Mouse (Mus musculus) heart, embryonic 12.5 days (tissue): ENCODE results near the gene Kcng3. TPM values are rescaled to one million over a fixed set of nuclear protein-coding genes. Genes with fewer than 3 reads are reported as not detected.

Experiments
- ATAC-seq: fragments of 200-750 bp; cut with Nextera tagmentation; 2 replicates; pipeline ENCODE4 v1.8.0; 2017; ENCODE audit warnings: moderate TSS enrichment, moderate library complexity; ENCODE audit not compliant: insufficient number of reproducible peaks, low FRiP score
- H3K27ac ChIP-seq: fragments of 300-500 bp; sonication (generic); 2 replicates; pipeline ENCODE4 v1.5.1; 2016; ENCODE audit warnings: mild to moderate bottlenecking, moderate library complexity; ENCODE audit not compliant: poor library complexity, severe bottlenecking
- H3K27me3 ChIP-seq: fragments of 300-500 bp; sonication (generic); replicated peaks from 2 replicates; pipeline ENCODE4 v1.6.1; 2016; ENCODE audit warnings: mild to moderate bottlenecking, moderate library complexity
- H3K36me3 ChIP-seq: fragments of 300-500 bp; sonication (generic); 2 replicates; pipeline ENCODE4 v1.6.1; 2016; ENCODE audit warnings: mild to moderate bottlenecking, moderate library complexity
- H3K4me1 ChIP-seq: fragments of 300-500 bp; sonication (generic); replicated peaks from 2 replicates; pipeline ENCODE4 v1.6.1; 2016; ENCODE audit warnings: mild to moderate bottlenecking
- H3K4me2 ChIP-seq: fragments of 300-500 bp; sonication (generic); 2 replicates; pipeline ENCODE4 v1.6.1; 2016; ENCODE audit warnings: mild to moderate bottlenecking, moderate library complexity
- H3K4me3 ChIP-seq: fragments of 300-500 bp; sonication (generic); 2 replicates; pipeline ENCODE4 v1.5.1; 2016; ENCODE audit warnings: mild to moderate bottlenecking
- H3K9ac ChIP-seq: fragments of 300-500 bp; sonication (generic); 2 replicates; pipeline ENCODE4 v1.6.1; 2016; ENCODE audit warnings: mild to moderate bottlenecking, moderate library complexity
- H3K9me3 ChIP-seq: fragments of 300-500 bp; sonication (generic); replicated peaks from 2 replicates; pipeline ENCODE4 v1.6.1; 2016; ENCODE audit warnings: mild to moderate bottlenecking, moderate library complexity
- WGBS: fragments of 180-500 bp; shearing (Covaris S2); methylation state at CpG from one replicate; pipeline ENCODE4 v1.1.7; 2016; 5-methylcytosine and 5-hydroxymethylcytosine counted together
- polyA plus RNA-seq: library from polyadenylated mRNA; unstranded; fragments of >200 nt; fragmentation: Nextera tagmentation; extraction: Ambion mirVana; gene quantifications from 2 replicates; pipeline ENCODE4 v1.2.1, GENCODE M21; 2016

Gene Kcng3
- polyA plus RNA-seq, 1 experiment from 2014 or later = not detected

DNA sequence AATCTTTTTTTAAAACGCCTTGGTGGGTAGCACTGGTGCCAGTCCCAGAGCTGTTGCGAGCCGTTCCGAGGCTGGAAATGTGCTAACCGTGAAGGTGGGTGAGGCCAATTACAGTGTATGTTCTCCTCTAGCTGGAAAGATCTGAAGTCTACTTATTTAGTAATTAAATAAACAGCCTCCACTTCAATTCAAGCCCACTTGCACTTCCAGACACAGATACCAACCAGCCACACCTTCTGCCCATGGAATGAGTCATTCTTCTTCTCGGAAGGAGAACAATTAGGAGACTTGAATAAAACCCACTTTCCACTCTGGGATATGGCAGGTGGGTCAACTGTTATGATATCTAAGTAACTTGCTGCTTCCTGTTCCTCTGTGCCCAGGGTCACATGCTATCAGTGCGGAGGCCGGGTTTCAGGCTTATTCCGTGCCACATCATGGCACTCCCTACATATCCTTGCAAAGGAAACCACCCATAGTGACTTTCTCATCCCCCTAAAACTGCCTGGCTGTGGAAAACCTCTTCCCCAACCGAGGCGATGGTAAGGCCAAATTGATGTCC, 54.8 kb downstream of the Kcng3 start:
- Histone ChIP-seq H3K4me2 (no peak overlapping the region), H3K4me1 (0 out of 2 replicates have a peak, but pooled peaks cover 2% of the 10 kb centered on the region), H3K27me3 (no peaks in the 10 kb centered on the region), H3K27ac (no peak overlapping the region), H3K4me3 (no peak overlapping the region), H3K36me3 (no peaks in the 10 kb centered on the region), H3K9ac (no peak overlapping the region), H3K9me3 (no peaks in the 10 kb centered on the region)
- ATAC-seq = no peak
- WGBS = 79% methylated on average over 11 of the region's 11 CpGs

DNA sequence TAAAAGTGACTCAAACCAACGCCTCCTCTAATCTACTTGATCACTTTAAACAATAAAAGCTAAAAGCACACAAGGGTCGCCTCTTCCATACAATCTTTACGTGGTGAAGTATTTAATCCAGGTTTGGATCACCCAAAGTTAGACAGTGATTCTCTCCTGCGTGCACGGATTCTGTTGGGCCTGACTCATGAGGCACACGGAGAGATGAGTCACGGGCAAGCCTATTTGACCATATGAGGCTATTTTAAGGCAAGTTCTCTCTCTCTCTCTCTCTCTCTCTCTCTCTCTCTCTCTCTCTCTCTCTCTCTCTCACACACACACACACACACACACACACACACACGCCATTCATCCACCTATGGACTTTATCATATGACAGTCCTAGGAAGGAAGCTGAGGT, 57.1 kb downstream of the Kcng3 start:
- H3K4me3 ChIP-seq = no peak overlapping the region
- H3K36me3 ChIP-seq = no peaks in the 10 kb centered on the region
- 0 out of 2 replicates have a peak, but pooled peaks cover 2% of the 10 kb centered on the region for H3K4me1 ChIP-seq
- no peaks in the 10 kb centered on the region for H3K9me3 ChIP-seq
- H3K4me2 ChIP-seq = no peak overlapping the region
- H3K27ac ChIP-seq = no peak overlapping the region
- no peak for ATAC-seq
- 82% methylated on average over 8 of the region's 8 CpGs for WGBS
- no peaks in the 10 kb centered on the region for H3K27me3 ChIP-seq
- H3K9ac ChIP-seq = no peak overlapping the region

DNA sequence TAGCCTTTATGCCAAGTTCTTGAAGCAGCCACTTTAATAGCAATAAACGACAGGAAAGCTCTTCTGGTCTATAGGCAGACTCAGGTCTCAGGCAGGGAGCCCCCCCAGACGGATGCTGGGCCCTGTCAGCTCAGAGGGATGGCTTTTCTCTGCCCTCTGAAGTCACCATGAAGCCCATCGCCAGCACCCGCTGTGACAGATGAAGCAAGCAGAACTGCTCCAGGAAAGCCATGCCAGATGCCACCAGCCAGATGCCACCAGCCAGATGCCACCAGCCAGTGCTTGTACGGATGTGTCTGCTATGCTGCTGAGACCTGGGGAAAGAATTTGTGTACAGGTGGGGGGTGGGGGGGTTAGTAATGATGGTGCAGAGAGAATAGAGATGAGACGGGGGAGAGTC, 58.6 kb downstream of the Kcng3 start:
- no peaks in the 10 kb centered on the region for H3K27me3 ChIP-seq
- H3K36me3 ChIP-seq = no peaks in the 10 kb centered on the region
- no peak for ATAC-seq
- H3K27ac ChIP-seq = no peak overlapping the region
- H3K4me3 ChIP-seq = no peak overlapping the region
- H3K4me2 ChIP-seq = no peak overlapping the region
- H3K9ac ChIP-seq = no peak overlapping the region
- H3K4me1 ChIP-seq = 0 out of 2 replicates have a peak, but pooled peaks cover 2% of the 10 kb centered on the region
- WGBS = 59% methylated on average over 6 of the region's 6 CpGs
- no peaks in the 10 kb centered on the region for H3K9me3 ChIP-seq

DNA sequence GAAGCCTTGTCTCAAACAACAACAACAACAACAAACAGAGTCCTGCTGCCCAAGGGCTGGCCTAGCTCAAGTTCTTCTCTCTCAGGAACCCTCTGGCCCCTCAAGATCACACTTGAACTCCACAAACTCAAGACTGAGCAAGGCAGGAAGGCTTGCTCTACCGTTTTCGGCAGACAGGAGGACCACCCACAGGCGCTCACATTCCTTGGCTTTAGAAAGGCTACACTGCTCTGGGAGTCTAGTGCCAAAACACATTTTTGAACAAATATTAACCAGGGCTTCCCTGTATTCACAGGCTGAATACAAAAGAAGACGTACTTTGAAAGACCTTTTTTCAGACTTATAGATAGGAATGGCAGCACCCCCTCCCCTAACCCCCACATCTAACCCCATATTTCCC, 59.3 kb downstream of the Kcng3 start:
- Histone ChIP-seq H3K4me3 (no peak overlapping the region), H3K9ac (no peak overlapping the region), H3K4me1 (0 out of 2 replicates have a peak, but pooled peaks cover 2% of the 10 kb centered on the region), H3K27me3 (no peaks in the 10 kb centered on the region), H3K4me2 (no peak overlapping the region), H3K36me3 (no peaks in the 10 kb centered on the region), H3K9me3 (no peaks in the 10 kb centered on the region), H3K27ac (no peak overlapping the region)
- 55% methylated on average over 4 of the region's 4 CpGs for WGBS
- ATAC-seq = no peak

DNA sequence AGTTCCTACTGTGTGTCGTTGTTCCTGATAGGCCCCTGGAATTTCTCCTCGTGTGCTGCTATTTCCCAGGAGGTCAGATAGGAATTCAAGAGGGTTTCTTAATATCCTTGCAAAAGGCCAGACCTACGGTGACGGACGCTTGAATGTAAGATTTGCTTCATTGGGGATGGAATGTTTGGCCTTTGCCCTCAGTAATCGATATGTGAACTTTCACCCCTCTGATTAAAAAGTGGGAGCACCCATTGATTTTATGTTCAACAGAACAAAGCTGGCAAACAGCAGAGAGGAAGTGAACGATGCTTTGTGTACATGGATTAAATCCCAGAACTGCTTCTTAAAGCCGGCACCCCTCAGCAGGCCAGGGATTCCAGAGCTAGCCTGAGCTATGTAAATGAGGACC, 64.3 kb downstream of the Kcng3 start:
- no peaks in the 10 kb centered on the region for H3K27me3 ChIP-seq
- no peaks in the 10 kb centered on the region for H3K9me3 ChIP-seq
- peaks cover 11% of the 10 kb centered on the region; the same call in 1 of the 2 replicates for H3K4me1 ChIP-seq
- 56% methylated on average over 8 of the region's 8 CpGs for WGBS
- H3K4me3 ChIP-seq = no peak overlapping the region
- no peak overlapping the region for H3K27ac ChIP-seq
- no peaks in the 10 kb centered on the region for H3K36me3 ChIP-seq
- no peak overlapping the region for H3K9ac ChIP-seq
- ATAC-seq = no peak
- H3K4me2 ChIP-seq = no peak overlapping the region

DNA sequence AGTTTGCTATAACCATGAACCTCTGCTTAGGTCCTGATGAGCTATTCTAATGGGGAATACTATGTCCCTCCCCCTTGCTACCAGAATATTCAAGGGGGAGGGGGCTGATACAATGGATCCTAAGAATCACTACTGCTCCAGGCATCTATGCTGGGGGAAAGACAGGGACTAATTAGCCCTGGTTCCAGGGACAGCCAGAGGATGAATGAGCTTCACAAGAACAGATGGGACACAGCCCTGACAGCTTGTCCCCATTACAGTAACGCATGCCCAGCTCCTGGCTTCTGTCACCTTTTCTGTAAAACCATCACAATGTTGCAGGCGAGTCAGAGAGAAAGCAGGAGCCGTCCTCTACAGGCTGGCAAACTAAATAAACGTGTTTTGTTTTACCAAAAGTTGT, 66.2 kb downstream of the Kcng3 start:
- no peaks in the 10 kb centered on the region for H3K9me3 ChIP-seq
- H3K9ac ChIP-seq = no peak overlapping the region
- no peaks in the 10 kb centered on the region for H3K36me3 ChIP-seq
- H3K4me3 ChIP-seq = no peak overlapping the region
- 50% methylated on average over 4 of the region's 4 CpGs for WGBS
- H3K27ac ChIP-seq = no peak overlapping the region
- no peaks in the 10 kb centered on the region for H3K27me3 ChIP-seq
- H3K4me1 ChIP-seq = peaks cover 11% of the 10 kb centered on the region; the same call in 1 of the 2 replicates
- H3K4me2 ChIP-seq = no peak overlapping the region
- no peak for ATAC-seq

DNA sequence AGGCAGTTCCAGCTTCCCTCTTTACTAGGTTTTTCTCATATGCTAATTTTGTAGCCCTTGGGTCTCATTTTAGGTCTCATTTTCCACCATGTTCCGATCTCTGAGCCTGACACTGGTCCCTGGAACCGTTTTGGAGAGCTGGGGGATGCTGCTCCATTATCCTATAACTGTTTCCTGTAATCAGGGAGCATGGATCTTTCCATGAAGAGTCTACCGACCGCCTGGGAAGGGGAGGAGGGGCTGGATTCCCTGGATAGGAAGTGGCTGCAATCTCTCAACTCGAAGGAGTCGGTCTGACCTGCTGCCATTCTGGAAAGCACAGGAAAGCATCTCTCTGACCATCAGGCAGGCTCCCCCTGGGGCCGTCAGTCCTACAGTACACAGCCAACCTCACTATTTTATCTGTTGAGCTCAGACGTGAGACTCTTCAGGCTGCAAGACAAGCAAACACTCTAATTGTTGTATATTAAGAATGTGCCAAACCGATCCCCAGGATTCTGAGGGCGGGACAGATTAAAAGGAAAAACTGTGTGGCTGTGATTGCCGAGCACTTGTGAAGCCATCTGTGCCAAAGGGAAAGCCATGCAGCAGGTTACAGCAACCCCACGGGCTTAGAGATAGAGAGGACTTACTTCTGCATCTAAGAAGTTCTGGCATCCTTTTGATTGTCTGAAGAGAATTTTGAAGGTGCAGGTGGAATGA, 67.4 kb downstream of the Kcng3 start:
- H3K27me3 ChIP-seq = no peaks in the 10 kb centered on the region
- H3K4me1 ChIP-seq = peaks cover 11% of the 10 kb centered on the region; the same call in 1 of the 2 replicates
- peak; percentile 60 for ATAC-seq
- H3K9ac ChIP-seq = no peak overlapping the region
- H3K4me3 ChIP-seq = no peak overlapping the region
- peak overlapping the region; percentile 48; the same call in 1 of the 2 replicates for H3K27ac ChIP-seq
- no peaks in the 10 kb centered on the region for H3K36me3 ChIP-seq
- peak overlapping the region; percentile 49 for H3K4me2 ChIP-seq
- 37% methylated on average over 12 of the region's 12 CpGs for WGBS
- no peaks in the 10 kb centered on the region for H3K9me3 ChIP-seq

DNA sequence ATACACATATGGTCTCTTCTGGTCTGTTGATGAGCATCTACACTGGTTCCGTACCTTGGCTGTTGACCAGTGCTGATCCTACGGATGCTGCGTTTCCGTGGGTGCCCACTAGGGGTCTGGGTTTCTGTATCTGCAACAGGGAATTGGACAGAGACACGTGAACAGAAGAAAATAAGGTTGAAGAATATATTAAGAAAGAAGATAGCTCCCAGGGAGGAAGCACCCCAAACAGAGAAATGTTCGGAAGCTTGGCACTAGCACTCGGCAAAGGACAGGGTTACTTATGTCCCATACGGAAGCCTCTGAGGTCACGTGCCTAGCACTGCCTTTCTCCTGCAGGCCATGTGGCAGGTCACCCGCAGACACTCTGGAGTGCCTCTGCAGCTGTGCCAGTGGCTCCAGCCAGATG, 68.0 kb downstream of the Kcng3 start:
- Histone ChIP-seq H3K27ac (peak overlapping the region; percentile 48; the same call in 1 of the 2 replicates), H3K36me3 (no peaks in the 10 kb centered on the region), H3K9me3 (no peaks in the 10 kb centered on the region), H3K4me3 (0 out of 2 replicates have a peak overlapping the region, but pooled peaks have one; percentile 12), H3K4me2 (peak overlapping the region; percentile 49), H3K27me3 (no peaks in the 10 kb centered on the region), H3K9ac (no peak overlapping the region), H3K4me1 (peaks cover 11% of the 10 kb centered on the region; the same call in 1 of the 2 replicates)
- WGBS = 38% methylated on average over 10 of the region's 10 CpGs
- ATAC-seq = peak; percentile 58; the same call in 1 of the 2 replicates

DNA sequence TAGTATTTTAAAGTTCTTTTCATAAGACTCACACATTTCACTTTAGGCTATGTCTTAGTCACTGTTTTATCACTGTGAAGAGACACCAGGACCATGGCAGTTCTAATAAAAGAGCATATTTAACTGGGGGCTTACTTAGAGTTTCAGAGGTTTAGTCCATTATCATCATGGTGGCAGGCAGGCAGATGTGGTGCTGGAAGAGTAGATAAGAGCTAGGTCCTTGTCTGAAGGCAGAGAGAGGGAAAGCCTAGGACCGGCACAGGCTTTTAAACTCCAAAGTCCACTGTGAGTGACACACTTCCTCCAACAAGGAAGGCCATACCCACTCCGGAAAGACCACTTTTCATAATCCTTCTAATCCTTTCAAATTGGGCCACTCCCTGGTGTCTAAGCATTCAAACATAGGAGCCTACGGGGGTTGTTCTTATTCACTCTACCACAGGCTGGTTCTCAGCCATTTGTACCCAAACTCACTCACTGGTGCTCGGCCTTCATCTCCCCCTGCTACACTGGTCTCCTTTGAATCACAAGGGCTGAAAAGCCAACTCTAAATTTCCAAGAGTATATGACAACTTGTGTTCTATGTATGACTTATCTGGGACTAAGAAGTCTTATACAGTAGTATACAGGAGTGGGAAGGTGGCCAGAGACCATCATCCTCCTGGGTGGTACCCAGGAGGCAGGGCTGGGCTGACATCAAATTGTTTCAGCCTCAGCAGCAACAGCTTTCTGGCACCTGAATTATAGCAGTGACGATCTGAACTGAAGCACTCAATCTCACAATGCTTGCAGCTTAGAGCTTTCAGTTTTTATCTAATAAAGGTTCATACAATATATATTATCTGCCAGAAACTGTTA, 69.3 kb downstream of the Kcng3 start:
- no peak overlapping the region for H3K4me3 ChIP-seq
- H3K27me3 ChIP-seq = no peaks in the 10 kb centered on the region
- no peak overlapping the region for H3K9ac ChIP-seq
- H3K36me3 ChIP-seq = no peaks in the 10 kb centered on the region
- peaks cover 11% of the 10 kb centered on the region; the same call in 1 of the 2 replicates for H3K4me1 ChIP-seq
- 85% methylated on average over 5 of the region's 5 CpGs for WGBS
- no peaks in the 10 kb centered on the region for H3K9me3 ChIP-seq
- ATAC-seq = peak; percentile 76
- H3K27ac ChIP-seq = peak overlapping the region; percentile 60; the same call in 1 of the 2 replicates
- H3K4me2 ChIP-seq = no peak overlapping the region

DNA sequence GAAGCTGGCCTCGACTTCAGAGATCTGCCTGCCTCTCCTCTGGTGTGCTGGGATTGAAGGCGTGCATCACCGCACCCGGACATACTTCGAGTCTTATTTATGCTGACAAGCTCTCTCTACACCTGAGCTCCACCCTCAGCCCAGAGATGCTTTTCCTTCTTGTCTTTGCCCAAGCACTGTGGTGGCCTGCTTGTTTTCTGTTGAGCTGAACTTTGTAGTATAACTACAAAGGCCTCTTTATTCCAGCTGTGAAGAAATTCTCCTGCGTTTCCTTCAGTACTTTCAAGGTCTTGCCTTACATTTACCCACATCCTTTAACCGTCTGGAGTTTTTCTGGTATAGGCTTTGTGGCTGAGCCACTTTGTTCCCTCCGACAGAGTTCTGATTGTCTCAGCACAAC, 72.6 kb downstream of the Kcng3 start:
- Histone ChIP-seq H3K9me3 (no peaks in the 10 kb centered on the region), H3K36me3 (no peaks in the 10 kb centered on the region), H3K4me1 (peaks cover 7% of the 10 kb centered on the region; the same call in 1 of the 2 replicates), H3K4me2 (no peak overlapping the region), H3K27ac (no peak overlapping the region), H3K9ac (no peak overlapping the region), H3K27me3 (no peaks in the 10 kb centered on the region), H3K4me3 (no peak overlapping the region)
- ATAC-seq = no peak
- WGBS = 81% methylated on average over 8 of the region's 8 CpGs

DNA sequence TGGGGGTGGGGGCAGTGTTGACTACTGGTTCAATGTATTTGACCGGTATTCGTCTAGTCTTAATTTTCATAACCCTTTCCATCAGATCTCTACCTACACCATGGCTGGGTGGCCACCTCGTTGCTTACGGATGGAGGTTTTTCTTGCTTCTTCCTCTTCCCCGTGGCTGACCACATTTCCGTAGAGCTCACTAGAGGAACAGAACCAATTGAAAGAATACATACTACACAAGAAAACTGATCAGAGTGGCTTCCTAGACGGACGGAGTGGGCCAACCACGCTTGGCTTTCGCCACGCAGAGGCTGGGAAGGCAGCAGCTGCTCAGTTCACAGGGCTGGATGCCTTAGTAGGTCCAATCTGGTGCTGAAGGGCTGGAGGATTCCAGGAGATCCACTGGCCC, 75.9 kb downstream of the Kcng3 start:
- no peaks in the 10 kb centered on the region for H3K27me3 ChIP-seq
- no peak overlapping the region for H3K9ac ChIP-seq
- no peak overlapping the region for H3K4me2 ChIP-seq
- ATAC-seq = no peak
- no peak overlapping the region for H3K4me3 ChIP-seq
- WGBS = 94% methylated on average over 11 of the region's 11 CpGs
- no peaks in the 10 kb centered on the region for H3K4me1 ChIP-seq
- H3K36me3 ChIP-seq = no peaks in the 10 kb centered on the region
- no peak overlapping the region for H3K27ac ChIP-seq
- H3K9me3 ChIP-seq = no peaks in the 10 kb centered on the region
